Mouse (Mus musculus) cortical plate, adult 2 months (tissue): ENCODE measurements around the gene Rrp12.

ENCODE experiments used
- CTCF ChIP-seq: fragments of 200-500 bp; IDR thresholded peaks from 2 replicates; pipeline ENCODE4 v1.5.1; 2011; ENCODE audit warnings: mild to moderate bottlenecking, control low read depth, low read length; ENCODE audit not compliant: insufficient read depth; ENCODE audit errors: extremely low read depth
- POLR2A ChIP-seq: fragments of 200-500 bp; IDR thresholded peaks from 2 replicates; pipeline ENCODE4 v1.6.1; 2011; ENCODE audit warnings: mild to moderate bottlenecking, low read length, control low read depth; ENCODE audit not compliant: insufficient read depth; ENCODE audit errors: extremely low read depth

- TF ChIP-seq POLR2A (no peak), CTCF (no peak)
Measured at GRCm38 (mm10) chr19:41902848-41903593, 7.0 kb upstream of the Rrp12 start.
